Mouse (Mus musculus) heart, adult 2 months (tissue): ENCODE data around the gene Cyp2e1.

Source experiments
- CTCF ChIP-seq: fragments of 200-600 bp; IDR thresholded peaks from 2 replicates; pipeline ENCODE4 v1.8.1; 2022; ENCODE audit warnings: antibody characterized with exemption, mild to moderate bottlenecking, moderate library complexity
- EP300 ChIP-seq: fragments of 200-500 bp; IDR thresholded peaks from 2 replicates; pipeline ENCODE4 v1.6.1; 2011; ENCODE audit warnings: low read depth, low read length, control low read depth; ENCODE audit not compliant: insufficient read depth
- POLR2A ChIP-seq: fragments of 200-500 bp; IDR thresholded peaks from 2 replicates; pipeline ENCODE4 v1.6.1; 2011; ENCODE audit warnings: mild to moderate bottlenecking, low read depth, low read length, control low read depth; ENCODE audit not compliant: insufficient read depth

GRCm38 (mm10) chr7:140822731-140823130, 59.2 kb downstream of the Cyp2e1 start:
- TF ChIP-seq CTCF (no peak), POLR2A (no peak), EP300 (no peak)
